Mouse (Mus musculus): ENCODE data around the gene Slc26a11. TPM values are rescaled to one million over a fixed set of nuclear protein-coding genes. Genes with fewer than 3 reads are reported as not detected.
A peak's percentile ranks its signal among the peaks of the same experiment; 100 is the strongest.

Gene Slc26a11
- polyA plus RNA-seq, 1 experiment: 28.3 TPM

- no peak for DNase-seq (ENCODE audit: low read depth in 1 of 2, low spot score in 2 of 2)
- H3K27me3 ChIP-seq (ENCODE audit: control insufficient read depth, insufficient read depth, low read length): peaks cover 2% of the 10 kb centered on the region; the same call in 1 of the 2 replicates
- no peaks in the 10 kb centered on the region for H3K4me1 ChIP-seq (ENCODE audit: control insufficient read depth, insufficient read depth, insufficient read length)
- H3K27ac ChIP-seq (ENCODE audit: insufficient read depth, low read length): no peak overlapping the region
- TF ChIP-seq POLR2A (IDR thresholded peaks at IDR 0.05; ENCODE audit: low read depth, low read length): no peak
- TF ChIP-seq CTCF (IDR thresholded peaks at IDR 0.05; ENCODE audit: extremely low read depth, insufficient read depth, insufficient read length, insufficient replicate concordance): no peak
- no peak overlapping the region for H3K4me3 ChIP-seq (ENCODE audit: extremely low read depth, insufficient read depth, insufficient read length)
- no peaks in the 10 kb centered on the region for H3K36me3 ChIP-seq (ENCODE audit: control insufficient read depth, insufficient read depth, low read length)
- 89% methylated on average over 4 of the region's 4 CpGs for WGBS
These were observed 38.6 kb upstream of the Slc26a11 start for GRCm38 (mm10) chr11:119316720-119317119.

- Histone ChIP-seq H3K4me1 (ENCODE audit: control insufficient read depth, insufficient read depth, insufficient read length) (no peaks in the 10 kb centered on the region), H3K4me3 (ENCODE audit: extremely low read depth, insufficient read depth, insufficient read length) (no peak overlapping the region), H3K27ac (ENCODE audit: insufficient read depth, low read length) (no peak overlapping the region), H3K27me3 (ENCODE audit: control insufficient read depth, insufficient read depth, low read length) (no peaks in the 10 kb centered on the region), H3K36me3 (ENCODE audit: control insufficient read depth, insufficient read depth, low read length) (no peaks in the 10 kb centered on the region)
- 52% methylated on average over 13 of the region's 13 CpGs for WGBS
- TF ChIP-seq POLR2A (IDR thresholded peaks at IDR 0.05; ENCODE audit: low read depth, low read length): no peak
- no peak for TF ChIP-seq CTCF (IDR thresholded peaks at IDR 0.05; ENCODE audit: extremely low read depth, insufficient read depth, insufficient read length, insufficient replicate concordance)
- no peak for DNase-seq (ENCODE audit: low read depth in 1 of 2, low spot score in 2 of 2)
These were observed 32.8 kb upstream of the Slc26a11 start for GRCm38 (mm10) chr11:119322521-119322920.

- Histone ChIP-seq H3K27me3 (ENCODE audit: control insufficient read depth, insufficient read depth, low read length) (no peaks in the 10 kb centered on the region), H3K27ac (ENCODE audit: insufficient read depth, low read length) (no peak overlapping the region), H3K4me3 (ENCODE audit: extremely low read depth, insufficient read depth, insufficient read length) (no peak overlapping the region), H3K4me1 (ENCODE audit: control insufficient read depth, insufficient read depth, insufficient read length) (no peaks in the 10 kb centered on the region), H3K36me3 (ENCODE audit: control insufficient read depth, insufficient read depth, low read length) (no peaks in the 10 kb centered on the region)
- TF ChIP-seq CTCF (IDR thresholded peaks at IDR 0.05; ENCODE audit: extremely low read depth, insufficient read depth, insufficient read length, insufficient replicate concordance): no peak
- 92% methylated on average over 1 of the region's 1 CpGs for WGBS
- DNase-seq (ENCODE audit: low read depth in 1 of 2, low spot score in 2 of 2): no peak
These were observed 30.3 kb upstream of the Slc26a11 start for GRCm38 (mm10) chr11:119325068-119325467.

- Histone ChIP-seq H3K27me3 (ENCODE audit: control insufficient read depth, insufficient read depth, low read length) (no peaks in the 10 kb centered on the region), H3K4me3 (ENCODE audit: extremely low read depth, insufficient read depth, insufficient read length) (no peak overlapping the region), H3K4me1 (ENCODE audit: control insufficient read depth, insufficient read depth, insufficient read length) (no peaks in the 10 kb centered on the region), H3K36me3 (ENCODE audit: control insufficient read depth, insufficient read depth, low read length) (no peaks in the 10 kb centered on the region), H3K27ac (ENCODE audit: insufficient read depth, low read length) (no peak overlapping the region)
- 80% methylated on average over 4 of the region's 4 CpGs for WGBS
- TF ChIP-seq CTCF (IDR thresholded peaks at IDR 0.05; ENCODE audit: extremely low read depth, insufficient read depth, insufficient read length, insufficient replicate concordance) (no peak), POLR2A (IDR thresholded peaks at IDR 0.05; ENCODE audit: low read depth, low read length) (no peak)
- DNase-seq (ENCODE audit: low read depth in 1 of 2, low spot score in 2 of 2): no peak
These were observed 24.8 kb upstream of the Slc26a11 start for GRCm38 (mm10) chr11:119330592-119330991.

- Histone ChIP-seq H3K36me3 (ENCODE audit: control insufficient read depth, insufficient read depth, low read length) (no peaks in the 10 kb centered on the region), H3K4me3 (ENCODE audit: extremely low read depth, insufficient read depth, insufficient read length) (no peak overlapping the region), H3K27ac (ENCODE audit: insufficient read depth, low read length) (no peak overlapping the region), H3K27me3 (ENCODE audit: control insufficient read depth, insufficient read depth, low read length) (no peaks in the 10 kb centered on the region), H3K4me1 (ENCODE audit: control insufficient read depth, insufficient read depth, insufficient read length) (no peaks in the 10 kb centered on the region)
- 15% methylated on average over 3 of the region's 3 CpGs for WGBS
- no peak for DNase-seq (ENCODE audit: low read depth in 1 of 2, low spot score in 2 of 2)
- TF ChIP-seq POLR2A (IDR thresholded peaks at IDR 0.05; ENCODE audit: low read depth, low read length) (no peak), CTCF (IDR thresholded peaks at IDR 0.05; ENCODE audit: extremely low read depth, insufficient read depth, insufficient read length, insufficient replicate concordance) (peak; percentile 8; the same call in 1 of the 2 replicates)
These were observed 23.4 kb upstream of the Slc26a11 start for GRCm38 (mm10) chr11:119331970-119332369.

- TF ChIP-seq POLR2A (IDR thresholded peaks at IDR 0.05; ENCODE audit: low read depth, low read length): no peak
- no peak for TF ChIP-seq CTCF (IDR thresholded peaks at IDR 0.05; ENCODE audit: extremely low read depth, insufficient read depth, insufficient read length, insufficient replicate concordance)
- no peak overlapping the region for H3K27ac ChIP-seq (ENCODE audit: insufficient read depth, low read length)
- H3K4me3 ChIP-seq (ENCODE audit: extremely low read depth, insufficient read depth, insufficient read length): no peak overlapping the region
- WGBS: 86% methylated on average over 10 of the region's 10 CpGs
- H3K36me3 ChIP-seq (ENCODE audit: control insufficient read depth, insufficient read depth, low read length): no peaks in the 10 kb centered on the region
- no peaks in the 10 kb centered on the region for H3K4me1 ChIP-seq (ENCODE audit: control insufficient read depth, insufficient read depth, insufficient read length)
- no peak for DNase-seq (ENCODE audit: low read depth in 1 of 2, low spot score in 2 of 2)
- no peaks in the 10 kb centered on the region for H3K27me3 ChIP-seq (ENCODE audit: control insufficient read depth, insufficient read depth, low read length)
These were observed 16.9 kb upstream of the Slc26a11 start for GRCm38 (mm10) chr11:119338271-119339059.

- no peak overlapping the region for H3K27ac ChIP-seq (ENCODE audit: insufficient read depth, low read length)
- no peak overlapping the region for H3K4me3 ChIP-seq (ENCODE audit: extremely low read depth, insufficient read depth, insufficient read length)
- no peak for DNase-seq (ENCODE audit: low read depth in 1 of 2, low spot score in 2 of 2)
- 65% methylated on average over 5 of the region's 5 CpGs for WGBS
- H3K4me1 ChIP-seq (ENCODE audit: control insufficient read depth, insufficient read depth, insufficient read length): no peaks in the 10 kb centered on the region
- no peak for TF ChIP-seq POLR2A (IDR thresholded peaks at IDR 0.05; ENCODE audit: low read depth, low read length)
- TF ChIP-seq CTCF (IDR thresholded peaks at IDR 0.05; ENCODE audit: extremely low read depth, insufficient read depth, insufficient read length, insufficient replicate concordance): no peak
- H3K36me3 ChIP-seq (ENCODE audit: control insufficient read depth, insufficient read depth, low read length): no peaks in the 10 kb centered on the region
- no peaks in the 10 kb centered on the region for H3K27me3 ChIP-seq (ENCODE audit: control insufficient read depth, insufficient read depth, low read length)
These were observed 16.2 kb upstream of the Slc26a11 start for GRCm38 (mm10) chr11:119339179-119339578.

Data from spleen, adult 2 months (tissue).